Mouse (Mus musculus) G1E (cell line): ENCODE data around the gene Gnpat.

Source experiments
- CTCF ChIP-seq: IDR thresholded peaks from 2 replicates; pipeline ENCODE4 v1.5.1; 2012; ENCODE audit warnings: low read depth, low read length, inconsistent platforms, mixed read lengths
- GATA1 ChIP-seq: IDR thresholded peaks from 2 replicates; pipeline ENCODE4 v1.6.1; 2012; ENCODE audit warnings: borderline replicate concordance, low read length, inconsistent platforms, mixed read lengths

GRCm38 (mm10) chr8:124867126-124867525 lies 4.3 kb downstream of the Gnpat start:
- no peak for TF ChIP-seq CTCF
- TF ChIP-seq GATA1: no peak
